Mouse (Mus musculus) intestine, embryonic 16.5 days (tissue): Measurements from ENCODE around the gene Plce1. TPM values are rescaled to one million over a fixed set of nuclear protein-coding genes. Genes with fewer than 3 reads are reported as not detected.
A peak's percentile ranks its signal among the peaks of the same experiment; 100 is the strongest.
"Not testable (repeated sequence)": the region's sequence is repeated elsewhere in the genome, so short reads cannot be mapped to it uniquely, and the experiment has no call there.

Source experiments
- ATAC-seq: fragments of 200-750 bp; cut with Nextera tagmentation; 2 replicates; pipeline ENCODE4 v1.8.0; 2017; ENCODE audit warnings: moderate TSS enrichment, moderate library complexity
- H3K27ac ChIP-seq: fragments of 300-500 bp; sonication (generic); 2 replicates; pipeline ENCODE4 v1.5.1; 2014; ENCODE audit warnings: mild to moderate bottlenecking, low read length
- H3K27me3 ChIP-seq: fragments of 300-500 bp; sonication (generic); replicated peaks from 2 replicates; pipeline ENCODE4 v1.6.1; 2014; ENCODE audit warnings: low read length, control low read depth, mixed read lengths; ENCODE audit not compliant: control insufficient read depth, insufficient read depth
- H3K36me3 ChIP-seq: fragments of 300-500 bp; sonication (generic); 2 replicates; pipeline ENCODE4 v1.6.1; 2014; ENCODE audit warnings: low read length, control low read depth; ENCODE audit not compliant: control insufficient read depth, insufficient read depth
- H3K4me1 ChIP-seq: fragments of 300-500 bp; sonication (generic); 2 replicates; pipeline ENCODE4 v1.6.1; 2014; ENCODE audit warnings: low read length, control low read depth, mixed read lengths; ENCODE audit not compliant: control insufficient read depth, insufficient read depth
- H3K4me2 ChIP-seq: fragments of 300-500 bp; sonication (generic); 2 replicates; pipeline ENCODE4 v1.6.1; 2014; ENCODE audit warnings: low read depth, low read length, control low read depth
- H3K4me3 ChIP-seq: fragments of 300-500 bp; sonication (generic); 2 replicates; pipeline ENCODE4 v1.5.1; 2014; ENCODE audit warnings: mild to moderate bottlenecking, low read length
- H3K9ac ChIP-seq: fragments of 300-500 bp; sonication (generic); 2 replicates; pipeline ENCODE4 v1.6.1; 2014; ENCODE audit warnings: low read depth, low read length
- H3K9me3 ChIP-seq: fragments of 300-500 bp; sonication (generic); 2 replicates; pipeline ENCODE4 v1.6.1; 2016; ENCODE audit warnings: low read length, control low read depth; ENCODE audit not compliant: control insufficient read depth
- WGBS: fragments of 180-500 bp; shearing (Covaris S2); extraction: QIAGEN DNeasy Blood & Tissue Kit; methylation state at CpG from one replicate; pipeline ENCODE4 v1.1.7; 2014; 5-methylcytosine and 5-hydroxymethylcytosine counted together
- polyA plus RNA-seq: library from polyadenylated mRNA; unstranded; fragments of >200 nt; fragmentation: Nextera tagmentation; extraction: Ambion mirVana; gene quantifications from 2 replicates; pipeline ENCODE4 v1.2.1, GENCODE M21; 2015

The Plce1 gene
- polyA plus RNA-seq, 1 experiment from 2014 or later, result 5.7 TPM

DNA sequence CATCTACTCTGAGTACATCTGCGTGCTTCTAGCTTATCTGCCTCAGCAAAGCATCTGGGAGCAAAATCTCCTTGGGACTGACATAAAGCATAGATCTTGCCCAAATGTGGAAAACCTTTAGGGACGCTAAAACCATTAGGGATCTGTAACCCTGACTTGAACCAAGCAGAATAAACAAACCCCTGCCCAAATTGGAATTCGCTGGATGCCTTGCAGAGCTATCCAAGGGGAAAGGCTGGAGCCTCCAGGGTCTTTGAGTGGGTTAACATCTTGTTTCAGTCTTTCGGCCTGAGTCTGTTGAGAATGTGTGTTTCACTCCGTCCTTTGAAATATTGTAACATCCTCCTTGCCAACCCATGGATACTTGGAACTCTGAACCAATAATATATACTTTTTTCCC, 152.4 kb downstream of the Plce1 start:
- ATAC-seq, result no peak
- Histone ChIP-seq H3K9me3 (no peaks in the 10 kb centered on the region), H3K4me3 (no peak overlapping the region), H3K27ac (no peak overlapping the region), H3K36me3 (no peaks in the 10 kb centered on the region), H3K4me1 (peaks cover 6% of the 10 kb centered on the region; the same call in 1 of the 2 replicates), H3K9ac (no peak overlapping the region), H3K4me2 (no peak overlapping the region), H3K27me3 (no peaks in the 10 kb centered on the region)
- WGBS, result 34% methylated on average over 5 of the region's 5 CpGs

DNA sequence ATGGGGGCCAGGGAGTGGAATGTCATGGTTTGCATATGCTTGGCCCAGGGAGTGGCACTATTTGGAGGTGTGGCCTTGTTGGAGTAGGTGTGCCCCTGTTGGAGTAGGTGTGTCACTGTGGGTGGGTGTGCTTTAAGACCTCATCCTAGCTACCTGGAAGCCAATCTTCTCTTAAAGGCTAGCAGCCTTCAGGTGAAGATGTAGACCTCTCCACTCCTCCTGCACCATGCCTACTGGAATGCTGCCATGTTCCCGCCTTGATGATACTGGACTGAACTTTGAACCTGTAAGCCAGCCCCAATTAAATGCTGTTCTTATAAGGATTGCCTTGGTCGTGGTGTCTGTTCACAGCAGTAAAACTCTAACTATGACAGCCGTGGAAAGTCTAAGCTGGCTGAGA, 158.1 kb downstream of the Plce1 start:
- H3K9ac ChIP-seq, result no peak overlapping the region
- no peak overlapping the region for H3K27ac ChIP-seq
- H3K4me1 ChIP-seq, result 0 out of 2 replicates have a peak, but pooled peaks cover 3% of the 10 kb centered on the region
- no peaks in the 10 kb centered on the region for H3K36me3 ChIP-seq
- peak; percentile 53; the same call in 1 of the 2 replicates for ATAC-seq
- no peaks in the 10 kb centered on the region for H3K27me3 ChIP-seq
- no peak overlapping the region for H3K4me2 ChIP-seq
- H3K9me3 ChIP-seq, result no peaks in the 10 kb centered on the region
- WGBS, result 63% methylated on average over 3 of the region's 3 CpGs
- no peak overlapping the region for H3K4me3 ChIP-seq

DNA sequence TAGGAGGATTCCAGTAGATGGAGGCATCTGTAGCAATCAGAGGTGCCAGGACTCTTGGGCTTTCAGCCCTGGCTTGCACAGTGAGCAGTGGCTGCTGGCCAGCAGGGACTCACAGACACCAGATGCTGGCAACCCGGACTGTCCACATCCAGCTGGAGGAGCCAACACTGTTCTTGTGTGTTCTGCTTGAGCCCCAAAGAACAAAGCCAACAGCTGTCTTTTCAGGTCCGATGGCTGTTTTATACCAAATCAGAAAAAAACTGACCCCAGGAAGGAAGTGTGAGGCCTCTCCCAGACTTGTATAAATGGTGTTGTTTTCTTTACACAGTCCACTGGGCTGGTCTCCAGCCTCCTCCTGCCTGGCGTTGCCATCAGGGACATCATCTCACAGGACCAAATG, 158.9 kb downstream of the Plce1 start:
- H3K27me3 ChIP-seq, result no peaks in the 10 kb centered on the region
- H3K4me2 ChIP-seq, result no peak overlapping the region
- H3K4me3 ChIP-seq, result no peak overlapping the region
- no peaks in the 10 kb centered on the region for H3K36me3 ChIP-seq
- 40% methylated on average over 3 of the region's 3 CpGs for WGBS
- H3K9ac ChIP-seq, result no peak overlapping the region
- H3K27ac ChIP-seq, result no peak overlapping the region
- H3K4me1 ChIP-seq, result peaks cover 5% of the 10 kb centered on the region; the same call in 1 of the 2 replicates
- H3K9me3 ChIP-seq, result no peaks in the 10 kb centered on the region
- no peak for ATAC-seq

DNA sequence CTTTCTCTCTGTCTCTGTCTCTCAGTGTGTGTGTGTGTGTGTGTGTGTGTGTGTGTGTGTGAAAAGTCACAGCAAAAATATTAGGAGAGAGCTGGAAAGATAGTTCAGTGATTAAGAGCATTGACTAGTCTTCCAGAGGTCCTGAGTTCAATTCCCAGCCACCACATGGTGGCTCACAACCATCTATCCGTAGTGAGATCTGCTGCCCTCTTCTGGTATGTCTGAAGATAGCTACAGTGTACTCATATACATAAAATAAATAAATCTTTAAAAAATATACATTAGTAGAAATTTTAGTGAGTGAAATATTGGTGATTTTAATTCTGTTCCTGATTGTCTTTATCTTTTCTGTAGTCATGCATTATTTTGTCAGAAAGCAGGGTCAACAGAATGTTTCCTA, 161.6 kb downstream of the Plce1 start:
- not testable (repeated sequence) for H3K27ac ChIP-seq, H3K4me2 ChIP-seq, H3K27me3 ChIP-seq, H3K36me3 ChIP-seq, ATAC-seq, H3K9ac ChIP-seq, H3K4me3 ChIP-seq, H3K9me3 ChIP-seq
- 67% methylated on average over 1 of the region's 1 CpGs for WGBS
- H3K4me1 ChIP-seq, result peaks cover 13% of the 10 kb centered on the region; the same call in 1 of the 2 replicates

DNA sequence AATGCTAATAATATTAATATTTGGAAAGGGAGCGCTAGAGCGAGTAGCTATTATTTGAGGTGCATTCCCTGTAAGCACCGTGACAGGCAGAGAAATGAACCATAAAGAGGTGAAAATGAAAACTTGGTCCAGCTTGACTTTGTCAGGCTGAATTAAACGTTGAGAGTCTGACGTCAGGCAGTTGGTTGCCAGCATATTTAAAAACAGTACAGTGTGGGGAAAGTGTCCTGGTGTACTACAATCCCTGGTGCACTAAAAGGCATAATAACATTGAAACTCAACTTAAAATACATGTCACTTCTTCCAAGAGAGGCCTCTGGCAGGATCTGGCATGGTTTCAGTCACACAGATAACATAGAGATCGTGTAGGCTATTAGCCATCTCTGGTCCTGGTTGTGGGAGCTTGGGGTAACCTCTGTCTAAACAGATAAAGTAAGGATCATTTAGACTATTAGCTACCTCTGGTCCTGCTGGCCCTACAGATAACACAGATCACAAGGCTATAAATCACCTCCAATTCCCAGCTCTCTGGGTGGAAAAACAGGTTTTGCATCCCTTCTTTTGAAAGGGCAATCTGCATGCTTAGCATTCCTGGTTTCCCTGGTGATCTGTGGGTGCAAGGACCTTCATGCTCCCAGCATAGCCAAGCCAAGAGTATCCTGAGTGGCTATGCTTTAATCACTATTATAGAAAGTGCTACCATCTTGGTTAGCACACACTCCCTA, 164.1 kb downstream of the Plce1 start:
- WGBS, result 29% methylated on average over 6 of the region's 6 CpGs
- peaks cover 9% of the 10 kb centered on the region; the same call in 1 of the 2 replicates for H3K4me1 ChIP-seq
- peak overlapping the region; percentile 16; the same call in 1 of the 2 replicates for H3K27ac ChIP-seq
- ATAC-seq, result peak; percentile 92
- no peaks in the 10 kb centered on the region for H3K9me3 ChIP-seq
- no peaks in the 10 kb centered on the region for H3K27me3 ChIP-seq
- no peak overlapping the region for H3K4me3 ChIP-seq
- H3K36me3 ChIP-seq, result no peaks in the 10 kb centered on the region
- H3K4me2 ChIP-seq, result no peak overlapping the region
- no peak overlapping the region for H3K9ac ChIP-seq

DNA sequence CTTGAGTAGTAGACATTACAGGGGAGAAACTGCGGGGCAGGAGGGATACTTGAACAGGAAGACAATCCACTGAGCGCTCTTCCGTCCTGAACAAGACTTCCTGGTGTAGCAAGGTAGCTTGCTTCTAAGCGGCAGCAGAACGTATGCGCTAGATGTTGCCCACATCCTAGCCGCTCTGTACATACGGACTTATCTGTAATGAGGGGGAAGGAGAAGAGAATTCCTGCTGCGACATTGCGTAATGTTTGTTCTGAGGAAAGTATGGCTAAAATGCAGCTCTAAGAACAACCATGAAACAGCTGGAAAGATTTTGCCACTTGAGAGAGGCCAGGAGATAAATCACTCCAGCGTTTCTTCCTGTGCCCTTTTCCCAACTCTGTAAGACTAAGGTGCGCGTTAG, 177.1 kb downstream of the Plce1 start:
- ATAC-seq, result peak; percentile 85
- peak overlapping the region; percentile 7; the same call in 1 of the 2 replicates for H3K4me2 ChIP-seq
- peak overlapping the region; percentile 27; the same call in 1 of the 2 replicates for H3K9ac ChIP-seq
- H3K4me3 ChIP-seq, result no peak overlapping the region
- peak overlapping the region; percentile 13; the same call in 1 of the 2 replicates for H3K27ac ChIP-seq
- no peaks in the 10 kb centered on the region for H3K36me3 ChIP-seq
- WGBS, result 47% methylated on average over 13 of the region's 13 CpGs
- H3K27me3 ChIP-seq, result no peaks in the 10 kb centered on the region
- peaks cover 13% of the 10 kb centered on the region for H3K4me1 ChIP-seq
- H3K9me3 ChIP-seq, result no peaks in the 10 kb centered on the region

DNA sequence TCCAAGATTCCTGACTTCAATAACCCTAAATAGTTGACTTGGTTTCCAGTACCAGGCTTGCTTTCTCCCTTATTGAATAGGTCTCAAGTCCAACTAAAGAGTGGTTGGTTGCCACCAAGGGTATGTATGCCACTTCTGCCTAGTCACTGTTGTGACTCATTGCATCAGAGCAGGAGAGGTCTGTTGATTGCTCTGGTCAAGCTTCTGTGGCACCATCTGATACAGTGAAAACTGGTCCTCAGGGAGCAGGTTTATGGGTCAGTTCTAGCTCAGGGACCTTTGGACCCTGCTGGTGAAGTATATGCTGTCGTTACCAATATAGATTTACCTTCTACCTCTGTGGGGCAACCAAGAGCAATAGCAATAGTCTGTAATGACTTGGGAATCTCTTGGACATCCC, 184.5 kb downstream of the Plce1 start:
- H3K4me2 ChIP-seq, result no peak overlapping the region
- H3K9ac ChIP-seq, result no peak overlapping the region
- no peaks in the 10 kb centered on the region for H3K4me1 ChIP-seq
- no peak overlapping the region for H3K27ac ChIP-seq
- H3K9me3 ChIP-seq, result no peaks in the 10 kb centered on the region
- H3K27me3 ChIP-seq, result no peaks in the 10 kb centered on the region
- ATAC-seq, result peak; percentile 33; the same call in 1 of the 2 replicates
- H3K36me3 ChIP-seq, result no peaks in the 10 kb centered on the region
- H3K4me3 ChIP-seq, result no peak overlapping the region
- 55% methylated on average over 1 of the region's 1 CpGs for WGBS

DNA sequence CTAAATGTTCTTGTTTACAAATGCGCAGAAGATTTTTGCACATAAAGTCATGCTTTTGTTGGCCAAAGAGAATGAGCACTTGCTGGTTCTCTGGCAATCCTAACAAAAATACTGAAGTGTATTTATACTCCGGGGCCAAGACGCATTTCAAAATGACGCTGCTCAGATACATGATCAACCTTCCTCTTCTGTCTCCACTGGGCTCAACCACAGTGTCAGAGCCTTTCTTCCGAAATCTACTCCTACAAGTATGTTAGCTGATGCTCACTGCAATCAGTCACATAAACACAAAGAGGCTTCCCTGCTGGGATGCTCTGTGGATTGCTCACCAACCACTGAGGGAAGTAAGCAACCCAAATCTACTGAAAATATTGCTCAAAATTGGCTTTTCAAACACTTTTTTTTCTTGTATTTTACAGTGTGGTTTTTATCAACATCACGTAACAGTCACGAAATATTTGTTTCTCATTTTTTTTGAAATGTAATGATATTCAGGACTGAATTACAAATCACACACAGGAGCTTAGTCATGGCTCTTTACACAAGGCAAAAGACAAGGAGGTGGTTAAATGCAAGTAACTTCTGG, 191.2 kb downstream of the Plce1 start:
- Histone ChIP-seq H3K9me3 (no peaks in the 10 kb centered on the region), H3K27me3 (no peaks in the 10 kb centered on the region), H3K4me3 (no peak overlapping the region), H3K4me1 (no peaks in the 10 kb centered on the region), H3K36me3 (no peaks in the 10 kb centered on the region), H3K9ac (no peak overlapping the region), H3K27ac (no peak overlapping the region), H3K4me2 (no peak overlapping the region)
- WGBS, result 70% methylated on average over 7 of the region's 7 CpGs
- no peak for ATAC-seq

DNA sequence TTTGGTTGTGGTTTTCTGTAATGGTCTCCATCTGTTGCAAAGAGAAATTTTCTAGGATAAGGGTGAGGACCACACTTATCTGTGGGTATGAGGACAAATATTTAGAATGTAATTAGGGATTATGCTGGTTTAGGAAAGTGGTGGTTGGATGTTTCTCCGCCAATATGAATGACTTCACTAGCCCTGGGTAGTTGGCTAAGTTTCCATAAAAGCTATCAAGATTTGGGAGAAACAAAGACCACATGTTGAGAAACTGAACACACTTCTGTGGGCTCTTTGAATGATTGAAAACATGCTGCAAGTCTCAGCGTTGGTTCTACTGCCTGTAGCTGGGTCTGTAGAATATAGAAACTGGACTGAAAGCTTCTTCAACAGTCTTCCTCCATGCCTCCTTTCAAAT, 193.0 kb downstream of the Plce1 start:
- H3K4me1 ChIP-seq, result no peaks in the 10 kb centered on the region
- no peak overlapping the region for H3K9ac ChIP-seq
- no peaks in the 10 kb centered on the region for H3K36me3 ChIP-seq
- ATAC-seq, result no peak
- 63% methylated on average over 2 of the region's 2 CpGs for WGBS
- no peak overlapping the region for H3K4me3 ChIP-seq
- no peaks in the 10 kb centered on the region for H3K9me3 ChIP-seq
- no peak overlapping the region for H3K4me2 ChIP-seq
- no peaks in the 10 kb centered on the region for H3K27me3 ChIP-seq
- no peak overlapping the region for H3K27ac ChIP-seq
